Mouse (Mus musculus): ENCODE measurements around the gene Gm42715.
A peak's percentile ranks its signal among the peaks of the same experiment; 100 is the strongest.

The Gm42715 gene

DNA sequence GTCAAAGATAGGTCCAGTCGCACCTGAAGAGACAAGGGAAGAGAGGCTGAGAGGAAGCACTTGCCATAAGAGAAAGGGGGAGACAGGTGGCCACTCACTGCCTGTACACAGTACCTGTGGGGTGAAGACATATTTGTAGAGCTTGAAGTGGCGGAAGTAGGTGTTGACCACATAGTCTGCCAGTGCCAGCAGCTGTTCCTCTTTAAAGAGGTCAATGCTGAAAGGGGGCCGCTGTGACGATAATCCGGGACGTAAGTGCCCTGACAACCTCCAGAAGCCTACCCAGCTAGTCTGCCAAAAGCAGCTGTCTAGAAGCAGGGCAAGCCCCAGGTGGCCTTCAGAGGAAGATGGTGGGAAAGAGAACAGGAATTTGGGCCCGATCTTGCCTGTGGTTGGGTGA lies 65.6 kb downstream of the Gm42715 start:
- ATAC-seq (ENCODE audit: low TSS enrichment): no peak

GRCm38 (mm10) chr7:127586149-127586548 lies 66.8 kb downstream of the Gm42715 start:
- no peak for ATAC-seq (ENCODE audit: low TSS enrichment)

DNA sequence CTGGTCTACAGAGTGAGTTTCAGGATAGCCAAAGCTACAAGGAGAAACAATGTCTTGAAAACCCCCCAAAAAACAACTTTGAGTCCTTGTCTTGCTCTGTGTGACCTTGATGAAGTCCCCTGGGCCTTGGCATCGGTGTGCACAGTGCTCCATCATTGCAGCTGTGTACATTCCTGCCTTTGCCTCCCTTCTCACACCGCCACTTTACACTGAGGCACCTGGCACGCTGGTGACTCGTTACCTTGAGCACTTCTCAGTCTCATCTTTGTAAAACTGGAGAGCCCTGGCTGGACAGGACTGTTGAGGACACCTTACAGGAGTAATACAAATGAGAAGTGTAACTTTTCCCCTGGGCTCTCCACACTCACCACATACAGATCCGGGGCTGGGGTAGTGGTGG lies 67.8 kb downstream of the Gm42715 start:
- ATAC-seq (ENCODE audit: low TSS enrichment): no peak

GRCm38 (mm10) chr7:127588011-127588871 lies 68.9 kb downstream of the Gm42715 start, which contains the start of the genes Ccdc189 and Rnf40:
Ccdc189 (minus strand) TSS chr7:127588595.
Rnf40 (plus strand) TSS chr7:127588767.
- ATAC-seq (ENCODE audit: low TSS enrichment): peak; percentile 97

DNA sequence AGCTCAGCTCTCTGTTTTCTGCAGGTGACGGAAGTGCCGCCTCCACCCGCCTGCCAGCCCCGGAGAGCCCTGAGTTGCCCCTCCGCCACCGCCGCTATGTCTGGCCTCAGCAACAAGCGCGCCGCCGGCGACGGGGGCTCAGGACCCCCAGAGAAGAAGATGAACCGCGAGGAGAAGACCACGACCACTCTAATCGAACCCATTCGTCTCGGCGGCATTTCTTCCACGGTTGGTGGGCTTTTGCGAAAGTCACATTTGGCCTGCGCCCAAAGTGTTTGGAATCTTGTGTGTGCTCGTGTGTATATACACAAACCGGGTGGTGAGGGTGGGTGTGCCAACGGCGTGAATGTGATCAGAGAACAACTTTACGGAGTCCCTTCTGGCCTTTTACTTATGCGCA lies 69.5 kb downstream of the Gm42715 start:
- ATAC-seq (ENCODE audit: low TSS enrichment): 0 out of 2 replicates have a peak, but pooled peaks have one; percentile 12

- ATAC-seq (ENCODE audit: low TSS enrichment): no peak
These were observed 70.3 kb downstream of the Gm42715 start for GRCm38 (mm10) chr7:127589637-127590036.

- ATAC-seq (ENCODE audit: low TSS enrichment): no peak
These were observed 71.7 kb downstream of the Gm42715 start for GRCm38 (mm10) chr7:127591108-127591507.

DNA sequence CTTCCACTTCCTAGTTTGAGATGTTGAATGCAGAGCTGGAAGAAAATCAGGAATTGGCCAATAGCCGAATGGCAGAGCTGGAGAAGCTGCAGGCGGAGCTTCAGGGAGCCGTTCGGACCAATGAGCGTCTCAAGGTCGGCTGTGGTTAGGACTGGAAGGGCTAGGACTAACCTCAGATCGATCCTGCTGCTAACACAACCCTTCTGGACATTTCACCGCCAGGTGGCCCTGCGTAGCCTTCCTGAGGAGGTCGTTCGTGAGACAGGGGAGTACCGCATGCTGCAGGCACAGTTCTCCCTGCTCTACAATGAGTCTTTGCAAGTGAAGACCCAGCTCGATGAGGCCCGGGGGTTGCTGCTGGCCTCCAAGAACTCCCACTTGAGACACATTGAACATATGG lies 73.2 kb downstream of the Gm42715 start:
- ATAC-seq (ENCODE audit: low TSS enrichment): no peak

GRCm38 (mm10) chr7:127596747-127597146 lies 77.4 kb downstream of the Gm42715 start:
- no peak for ATAC-seq (ENCODE audit: low TSS enrichment)

GRCm38 (mm10) chr7:127600612-127601011 lies 81.2 kb downstream of the Gm42715 start:
- no peak for ATAC-seq (ENCODE audit: low TSS enrichment)

DNA sequence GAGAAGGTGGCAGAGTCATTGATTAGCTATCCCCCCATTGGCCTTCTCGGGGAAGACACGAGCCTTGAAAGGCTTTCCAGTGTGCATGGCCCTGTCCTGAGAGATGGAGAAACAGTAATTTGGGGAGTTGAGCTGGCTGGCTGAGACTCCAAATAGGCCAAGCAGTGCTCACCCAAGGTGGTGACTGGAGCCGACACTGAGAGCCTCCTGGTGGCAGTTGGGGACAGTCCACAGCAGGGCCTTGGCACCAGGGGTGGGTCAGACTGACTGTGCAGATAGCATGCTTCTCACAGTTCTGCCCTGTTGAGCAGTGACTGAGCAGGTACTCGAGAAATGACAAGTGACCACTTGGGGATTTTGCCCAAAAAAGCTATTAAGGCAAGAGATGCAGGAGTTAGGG lies 82.4 kb downstream of the Gm42715 start:
- no peak for ATAC-seq (ENCODE audit: low TSS enrichment)

GRCm38 (mm10) chr7:127602903-127603302 lies 83.5 kb downstream of the Gm42715 start:
- ATAC-seq (ENCODE audit: low TSS enrichment): no peak

DNA sequence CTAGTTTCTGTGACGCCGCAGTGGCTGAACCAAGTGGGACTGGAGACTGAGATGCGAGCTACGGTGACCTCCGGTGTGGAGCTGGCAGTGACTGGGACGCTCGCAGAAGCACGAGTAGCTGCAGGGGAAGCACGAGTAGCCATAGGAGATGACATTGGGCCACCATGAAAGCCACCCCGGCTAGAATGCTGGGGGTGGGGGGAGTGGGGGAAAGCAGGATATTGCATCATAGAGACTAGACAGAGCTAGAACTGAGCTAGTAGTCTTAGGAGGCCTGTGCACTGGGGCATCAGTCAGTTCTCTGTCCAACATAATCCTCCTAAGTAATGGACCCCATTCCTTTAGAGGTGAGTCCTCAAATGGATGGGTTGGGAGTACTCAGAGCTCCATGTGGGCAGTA lies 84.9 kb downstream of the Gm42715 start:
- no peak for ATAC-seq (ENCODE audit: low TSS enrichment)

DNA sequence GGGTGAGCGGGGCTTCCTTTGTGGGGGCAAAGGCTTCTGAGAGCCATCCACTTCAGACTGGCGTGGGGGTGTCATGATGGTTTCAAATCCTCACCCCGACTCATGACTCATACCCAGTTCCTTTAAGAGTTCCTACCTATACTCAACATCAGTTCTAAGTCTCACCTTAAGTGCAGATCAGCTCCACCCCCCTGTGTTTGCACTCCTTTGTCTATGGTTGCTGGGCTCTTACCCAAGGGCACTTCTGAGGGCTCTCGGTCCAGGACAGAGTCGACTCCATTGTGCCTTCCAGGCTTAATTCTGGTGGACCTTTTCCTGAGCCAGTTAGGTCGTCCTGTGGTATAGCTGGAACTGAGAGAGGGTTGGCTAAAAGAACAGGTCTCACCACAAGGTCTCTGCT lies 87.8 kb downstream of the Gm42715 start:
- ATAC-seq (ENCODE audit: low TSS enrichment): no peak

GRCm38 (mm10) chr7:127611011-127611410 lies 91.6 kb downstream of the Gm42715 start:
- no peak for ATAC-seq (ENCODE audit: low TSS enrichment)

GRCm38 (mm10) chr7:127611561-127611960 lies 92.2 kb downstream of the Gm42715 start:
- ATAC-seq (ENCODE audit: low TSS enrichment): no peak

- ATAC-seq (ENCODE audit: low TSS enrichment): no peak
These were observed 94.1 kb downstream of the Gm42715 start for GRCm38 (mm10) chr7:127613501-127613900.

GRCm38 (mm10) chr7:127614091-127614490 lies 94.7 kb downstream of the Gm42715 start:
- no peak for ATAC-seq (ENCODE audit: low TSS enrichment)

GRCm38 (mm10) chr7:127614511-127614890 lies 95.1 kb downstream of the Gm42715 start:
- ATAC-seq (ENCODE audit: low TSS enrichment): peak; percentile 17; the same call in 1 of the 2 replicates

GRCm38 (mm10) chr7:127614891-127615843 lies 95.8 kb downstream of the Gm42715 start, which contains the start of gene Zfp629:
Zfp629 (minus strand) TSS chr7:127615797.
- peak; percentile 70; the same call in 1 of the 2 replicates for ATAC-seq (ENCODE audit: low TSS enrichment)

DNA sequence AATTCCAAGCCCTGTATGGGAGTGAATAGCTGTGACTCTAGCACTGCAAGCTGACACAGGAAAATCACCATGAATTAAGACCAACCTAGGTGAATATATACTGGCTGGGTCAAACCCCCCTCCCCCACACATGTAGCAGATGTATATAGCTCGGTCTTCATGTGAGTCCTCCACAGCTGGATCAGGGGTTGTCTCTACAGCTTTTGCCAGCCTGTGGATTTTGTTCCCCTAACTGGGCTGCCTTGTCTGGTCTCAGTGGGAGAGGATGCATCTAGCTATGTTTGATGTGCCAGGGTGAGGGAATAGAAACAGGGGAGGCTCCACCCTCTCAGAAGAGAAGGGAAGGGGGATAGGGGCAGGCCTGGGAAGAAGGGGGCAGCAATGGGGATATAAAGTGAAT lies 97.0 kb downstream of the Gm42715 start:
- no peak for ATAC-seq (ENCODE audit: low TSS enrichment)
